Mouse (Mus musculus) ES-Bruce4 (cell line): Measurements from ENCODE around the gene Ern1. TPM values are rescaled to one million over a fixed set of nuclear protein-coding genes. Genes with fewer than 3 reads are reported as not detected.

Source experiments
- H3K27ac ChIP-seq: 2 replicates; pipeline ENCODE4 v1.5.1; 2012; ENCODE audit warnings: low read length, inconsistent platforms; ENCODE audit not compliant: insufficient read depth
- H3K27me3 ChIP-seq: 2 replicates; pipeline ENCODE4 v1.6.1; 2012; ENCODE audit warnings: mild to moderate bottlenecking, low read length, inconsistent platforms; ENCODE audit not compliant: control insufficient read depth, poor library complexity, insufficient read depth, severe bottlenecking
- H3K36me3 ChIP-seq: 2 replicates; pipeline ENCODE4 v1.6.1; 2012; ENCODE audit warnings: inconsistent platforms, mild to moderate bottlenecking, low read length, moderate library complexity; ENCODE audit not compliant: control insufficient read depth, poor library complexity, insufficient read depth, severe bottlenecking
- H3K4me1 ChIP-seq: one replicate; pipeline ENCODE4 v1.8.1; 2011; ENCODE audit warnings: low read length; ENCODE audit not compliant: control insufficient read depth, insufficient read depth
- H3K4me3 ChIP-seq: 2 replicates; pipeline ENCODE4 v1.5.1; 2011; ENCODE audit warnings: low read depth, mild to moderate bottlenecking, low read length
- H3K9ac ChIP-seq: 2 replicates; pipeline ENCODE4 v1.6.1; 2012; ENCODE audit warnings: low read depth, mild to moderate bottlenecking, inconsistent platforms; ENCODE audit not compliant: poor library complexity, severe bottlenecking
- H3K9me3 ChIP-seq: replicated peaks from 2 replicates; pipeline ENCODE4 v1.6.1; 2012; ENCODE audit warnings: mild to moderate bottlenecking, low read length, inconsistent platforms; ENCODE audit not compliant: control insufficient read depth, poor library complexity, insufficient read depth, severe bottlenecking
- CTCF ChIP-seq: IDR thresholded peaks from one replicate; pipeline ENCODE4 v1.8.1; 2011; ENCODE audit warnings: low read depth, low read length
- EP300 ChIP-seq: IDR thresholded peaks from 2 replicates; pipeline ENCODE4 v1.6.1; 2011; ENCODE audit warnings: low read depth, low read length; ENCODE audit not compliant: insufficient read depth
- POLR2A ChIP-seq: IDR thresholded peaks from one replicate; pipeline ENCODE4 v1.8.1; 2011; ENCODE audit warnings: low read length; ENCODE audit not compliant: insufficient read depth
- polyA plus RNA-seq: library from polyadenylated mRNA; stranded (reverse); fragments of >200 nt; gene quantifications from 2 replicates; pipeline ENCODE4 v1.2.4, GENCODE M21; 2011; ENCODE audit warnings: low read depth; ENCODE audit not compliant: missing spikeins, insufficient read depth, insufficient read length

The Ern1 gene
- polyA plus RNA-seq, 1 experiment = 9.4 TPM

DNA sequence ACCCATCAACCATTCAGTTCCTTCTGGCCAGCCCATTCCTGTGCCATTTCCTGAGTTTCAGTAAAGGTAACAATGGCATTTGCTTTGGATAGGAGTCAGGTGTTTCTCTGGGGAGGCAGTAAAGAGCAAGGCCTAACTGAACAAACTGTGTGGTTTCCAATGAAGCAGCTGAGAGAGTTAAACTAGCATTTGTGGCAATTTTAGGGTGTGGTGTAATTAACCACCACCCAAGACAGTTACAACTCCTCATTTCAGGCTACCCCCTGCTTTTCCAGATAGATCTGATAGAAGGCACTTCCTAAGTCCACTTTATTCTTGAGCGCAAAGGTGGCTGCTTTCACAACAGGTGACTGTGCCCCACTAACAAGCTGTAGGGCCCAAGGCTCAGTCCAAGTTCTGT lies 19.1 kb downstream of the Ern1 start:
- no peaks in the 10 kb centered on the region for H3K27me3 ChIP-seq
- no peaks in the 10 kb centered on the region for H3K9me3 ChIP-seq
- no peaks in the 10 kb centered on the region for H3K36me3 ChIP-seq
- TF ChIP-seq EP300 = no peak
- no peak for TF ChIP-seq CTCF
- TF ChIP-seq POLR2A = no peak
- no peaks in the 10 kb centered on the region for H3K4me1 ChIP-seq
- no peak overlapping the region for H3K27ac ChIP-seq
- no peak overlapping the region for H3K4me3 ChIP-seq
- H3K9ac ChIP-seq = no peak overlapping the region

DNA sequence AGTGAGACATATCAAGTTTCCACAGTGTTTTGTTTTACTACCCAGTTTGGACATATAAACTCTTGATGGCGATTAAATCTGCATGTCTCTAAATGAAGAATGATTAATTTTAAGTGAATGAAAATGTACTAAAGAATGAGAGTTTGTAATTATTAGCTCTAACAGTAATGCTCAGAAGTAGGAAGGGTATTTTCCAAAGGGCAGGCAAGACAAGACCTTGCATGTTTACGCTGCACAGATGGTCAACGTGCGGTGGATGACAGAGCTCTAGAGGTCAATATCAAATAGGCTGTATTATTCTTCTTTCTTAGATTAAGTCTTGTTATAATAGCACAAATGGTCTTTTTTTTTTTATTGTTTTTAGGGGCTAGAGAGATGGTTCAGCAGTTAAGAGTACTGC lies 21.7 kb downstream of the Ern1 start:
- Histone ChIP-seq H3K36me3 (no peaks in the 10 kb centered on the region), H3K4me1 (no peaks in the 10 kb centered on the region), H3K27me3 (no peaks in the 10 kb centered on the region), H3K4me3 (no peak overlapping the region), H3K9me3 (no peaks in the 10 kb centered on the region), H3K9ac (no peak overlapping the region), H3K27ac (no peak overlapping the region)
- TF ChIP-seq EP300 = no peak

DNA sequence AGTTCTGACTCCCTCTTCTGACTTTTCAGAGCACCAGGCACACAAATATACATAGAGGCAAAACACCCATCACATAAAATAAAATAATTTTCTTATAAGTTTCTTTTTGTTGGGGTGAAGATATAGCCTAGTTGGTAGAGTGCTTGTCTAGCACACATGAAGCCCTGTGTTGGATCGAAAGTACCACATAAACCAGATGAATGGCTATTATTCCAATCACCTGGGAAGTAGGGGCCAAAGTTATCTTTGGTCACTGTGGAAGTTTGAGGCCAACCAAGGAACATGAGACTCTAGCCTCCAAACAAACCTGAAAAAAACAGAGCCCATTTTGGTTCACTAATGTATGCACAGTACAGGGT lies 22.1 kb downstream of the Ern1 start:
- no peak overlapping the region for H3K9ac ChIP-seq
- no peak overlapping the region for H3K27ac ChIP-seq
- no peaks in the 10 kb centered on the region for H3K9me3 ChIP-seq
- no peak overlapping the region for H3K4me3 ChIP-seq
- H3K36me3 ChIP-seq = no peaks in the 10 kb centered on the region
- H3K27me3 ChIP-seq = no peaks in the 10 kb centered on the region
- TF ChIP-seq EP300 (no peak), CTCF (no peak), POLR2A (no peak)
- H3K4me1 ChIP-seq = no peaks in the 10 kb centered on the region

DNA sequence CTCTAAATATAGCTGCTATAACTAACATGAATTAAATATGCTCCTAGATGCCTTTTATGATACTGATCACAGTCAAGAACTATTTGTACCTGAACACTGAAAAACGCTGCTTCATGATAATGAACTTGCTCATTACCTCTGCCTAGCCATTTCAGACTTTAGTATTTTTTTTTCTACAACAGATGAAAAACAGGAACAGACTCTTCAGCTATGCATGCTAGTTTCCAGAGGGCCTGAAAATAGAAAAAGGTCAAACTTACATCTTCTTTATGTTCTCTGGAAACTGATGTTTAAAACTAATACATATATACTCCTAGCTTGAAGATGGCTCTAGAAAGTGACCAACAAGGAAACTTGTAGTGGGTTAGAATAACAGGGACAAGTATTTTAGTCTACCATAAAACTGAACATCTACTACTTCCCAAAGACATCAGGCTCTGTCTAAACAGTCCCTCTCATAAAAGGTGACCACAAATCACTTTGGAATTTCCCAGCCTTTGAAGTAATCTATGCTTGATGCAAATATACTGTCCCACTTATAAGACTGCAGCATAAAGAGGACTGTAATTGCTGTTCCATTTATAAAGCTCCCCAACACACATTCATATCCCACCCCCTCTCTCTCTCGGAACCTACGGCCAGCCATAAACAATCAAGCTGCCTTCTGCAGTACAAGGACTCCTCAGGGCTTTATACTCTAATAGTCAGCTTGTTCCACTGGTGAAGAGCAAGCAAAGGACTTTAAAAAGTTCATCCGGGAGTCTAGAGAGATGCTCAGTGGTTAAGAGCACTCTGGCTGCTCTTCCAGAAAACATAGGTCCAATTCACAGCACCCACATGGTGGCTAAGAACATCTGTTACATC lies 22.7 kb downstream of the Ern1 start:
- TF ChIP-seq POLR2A (no peak), EP300 (no peak), CTCF (no peak)
- Histone ChIP-seq H3K36me3 (no peaks in the 10 kb centered on the region), H3K27me3 (no peaks in the 10 kb centered on the region), H3K9ac (no peak overlapping the region), H3K4me1 (no peaks in the 10 kb centered on the region), H3K4me3 (no peak overlapping the region), H3K9me3 (no peaks in the 10 kb centered on the region), H3K27ac (no peak overlapping the region)

DNA sequence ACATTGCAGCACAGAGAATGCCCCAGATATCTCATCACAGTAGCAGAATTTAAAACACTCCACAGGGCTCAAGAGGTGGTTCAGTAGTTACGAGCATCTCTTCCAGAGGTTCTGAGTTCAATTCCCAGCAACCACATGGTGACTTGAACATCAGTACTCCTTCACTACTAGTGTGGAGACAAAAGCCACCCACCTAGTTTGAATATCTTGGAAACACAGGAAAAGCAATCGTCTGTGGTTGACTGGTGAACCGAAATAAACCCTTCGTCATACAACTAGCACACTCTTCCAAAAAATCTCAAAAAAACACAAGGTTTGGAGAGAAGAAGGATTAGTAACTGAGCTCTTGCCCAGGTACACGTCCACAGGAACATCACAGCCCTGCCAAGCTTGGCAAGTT lies 23.8 kb downstream of the Ern1 start:
- Histone ChIP-seq H3K4me3 (no peak overlapping the region), H3K27ac (no peak overlapping the region), H3K9me3 (no peaks in the 10 kb centered on the region), H3K27me3 (no peaks in the 10 kb centered on the region), H3K4me1 (no peaks in the 10 kb centered on the region), H3K36me3 (no peaks in the 10 kb centered on the region), H3K9ac (no peak overlapping the region)
- TF ChIP-seq CTCF (no peak), POLR2A (no peak), EP300 (no peak)

DNA sequence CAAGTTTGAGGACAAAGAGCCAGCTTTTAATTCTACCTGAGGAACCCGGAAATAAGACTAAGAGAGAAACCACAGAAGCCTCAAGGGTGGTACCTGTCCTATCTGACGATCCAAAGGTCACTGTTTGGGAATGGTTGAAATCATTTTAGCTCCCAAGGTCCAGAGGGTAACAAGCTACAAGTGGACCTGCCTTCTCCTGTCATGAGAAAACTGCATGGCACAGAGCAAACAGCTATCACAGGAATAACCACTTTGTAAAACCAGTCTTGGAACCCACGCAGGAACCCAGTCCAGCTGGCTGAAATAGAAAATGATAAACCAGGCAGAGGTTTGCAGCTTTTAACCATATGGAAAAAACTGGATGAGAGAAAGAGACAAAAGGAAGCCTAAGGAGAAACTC lies 25.3 kb downstream of the Ern1 start:
- Histone ChIP-seq H3K36me3 (no peaks in the 10 kb centered on the region), H3K27ac (no peak overlapping the region), H3K9ac (no peak overlapping the region), H3K4me3 (no peak overlapping the region), H3K9me3 (no peaks in the 10 kb centered on the region), H3K4me1 (no peaks in the 10 kb centered on the region), H3K27me3 (no peaks in the 10 kb centered on the region)
- no peak for TF ChIP-seq POLR2A
